Comparison of ENCODE assay signal across 7 mouse cellular contexts in the genomic region with DNA sequence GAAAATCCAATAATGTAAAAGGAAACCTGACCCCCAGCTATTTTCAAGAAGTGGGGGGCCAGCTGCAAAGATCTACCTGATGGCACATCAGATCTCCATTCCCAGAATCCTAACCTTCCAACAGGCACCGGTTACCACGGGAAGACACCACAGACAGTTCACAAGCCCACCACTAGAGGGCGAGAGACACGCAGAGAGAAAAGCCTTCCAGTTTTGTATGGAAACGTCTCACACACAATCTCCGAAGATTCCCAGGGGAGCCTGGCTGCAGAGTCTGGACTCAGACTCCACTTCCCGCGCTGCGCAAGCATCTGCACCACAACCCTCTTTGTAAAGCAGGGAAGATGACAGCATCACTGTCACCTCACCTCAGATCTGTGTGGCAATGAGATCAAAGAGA. TPM values are rescaled to one million over a fixed set of nuclear protein-coding genes. Genes with fewer than 3 reads are reported as not detected.
DNase-seq lines count a peak whose midpoint lies in the region; ATAC-seq lines count a peak whose summit lies in the region.

No protein-coding gene starts in this region.

- peak overlapping the region; percentile 38; the same call in 1 of the 2 replicates for H3K4me3 ChIP-seq in embryonic facial prominence, embryonic 10.5 days
- no peak overlapping the region for H3K4me3 ChIP-seq in intestine, embryonic 16.5 days (ENCODE audit: low read length)
- peak overlapping the region; percentile 24; the same call in 1 of the 2 replicates for H3K4me3 ChIP-seq in midbrain, embryonic 10.5 days

- peaks cover 10% of the 10 kb centered on the region for H3K4me1 ChIP-seq in embryonic facial prominence, embryonic 10.5 days
- peaks cover 3% of the 10 kb centered on the region for H3K4me1 ChIP-seq in intestine, embryonic 16.5 days (ENCODE audit: control insufficient read depth, insufficient read depth, low read length)
- H3K4me1 ChIP-seq in midbrain, embryonic 10.5 days, result peaks cover 10% of the 10 kb centered on the region

- WGBS in embryonic facial prominence, embryonic 10.5 days, result 4% methylated on average over 9 of the region's 9 CpGs
- 4% methylated on average over 9 of the region's 9 CpGs for WGBS in intestine, embryonic 16.5 days
- 11% methylated on average over 9 of the region's 9 CpGs for WGBS in midbrain, embryonic 10.5 days

- H3K9ac ChIP-seq in intestine, embryonic 16.5 days (ENCODE audit: low read depth, low read length), result peak overlapping the region; percentile 63; the same call in 1 of the 2 replicates

- DNase-seq in adrenal gland, postnatal 14 days, result peak; percentile 93
- peak; percentile 89 for DNase-seq in embryonic facial prominence, embryonic 10.5 days (ENCODE audit: low spot score)
- DNase-seq in left cerebral cortex, postnatal 14 days (ENCODE audit: low spot score in 2 of 2), result peak; percentile 90 to 93
- peak; percentile 87 for DNase-seq in midbrain, embryonic 10.5 days (ENCODE audit: low spot score)
- DNase-seq in right cerebral cortex, postnatal 36 days (ENCODE audit: low spot score in 2 of 2), result peak; percentile 73 to 75

- H3K27ac ChIP-seq in embryonic facial prominence, embryonic 10.5 days (replicated peaks), result no peak overlapping the region
- no peak overlapping the region for H3K27ac ChIP-seq in intestine, embryonic 16.5 days (ENCODE audit: low read length)
- no peak overlapping the region for H3K27ac ChIP-seq in midbrain, embryonic 10.5 days (replicated peaks)

- H3K27me3 ChIP-seq in embryonic facial prominence, embryonic 10.5 days (replicated peaks; ENCODE audit: low read depth, poor library complexity, severe bottlenecking), result no peaks in the 10 kb centered on the region
- H3K27me3 ChIP-seq in intestine, embryonic 16.5 days (replicated peaks; ENCODE audit: control insufficient read depth, insufficient read depth, low read length), result no peaks in the 10 kb centered on the region
- no peaks in the 10 kb centered on the region for H3K27me3 ChIP-seq in midbrain, embryonic 10.5 days (ENCODE audit: low read depth, poor library complexity, severe bottlenecking)

- H3K36me3 ChIP-seq in embryonic facial prominence, embryonic 10.5 days (replicated peaks), result peaks cover 28% of the 10 kb centered on the region
- 0 out of 2 replicates have a peak, but pooled peaks cover 2% of the 10 kb centered on the region for H3K36me3 ChIP-seq in intestine, embryonic 16.5 days (ENCODE audit: control insufficient read depth, insufficient read depth, low read length)
- H3K36me3 ChIP-seq in midbrain, embryonic 10.5 days, result peaks cover 22% of the 10 kb centered on the region

- H3K4me2 ChIP-seq in intestine, embryonic 16.5 days (ENCODE audit: low read depth, low read length), result peak overlapping the region; percentile 35; the same call in 1 of the 2 replicates

- no peaks in the 10 kb centered on the region for H3K9me3 ChIP-seq in embryonic facial prominence, embryonic 10.5 days
- H3K9me3 ChIP-seq in intestine, embryonic 16.5 days (ENCODE audit: control insufficient read depth, low read length), result no peaks in the 10 kb centered on the region
- no peaks in the 10 kb centered on the region; the same call in 1 of the 2 replicates for H3K9me3 ChIP-seq in midbrain, embryonic 10.5 days (replicated peaks)

- ATAC-seq in granulocyte monocyte progenitor cell, adult 5-6 weeks (replicated peaks; ENCODE audit: poor library complexity, severe bottlenecking), result peak; percentile 64; the same call in 1 of the 2 replicates
- ATAC-seq in intestine, embryonic 16.5 days, result peak; percentile 57

- intact Hi-C loops in left cerebral cortex, postnatal 14 days (cut with DNase I), result loop anchor here (1.0 kb wide), 1 partner anchor 44 kb away; the partner anchor contains the start of gene Hlcs

RNA-seq across cellular contexts. Expression of gene Hlcs, which starts 43.7 kb away (rescaled TPM):
- 11.6 and 12.8 TPM in 2 replicates for total RNA-seq in adrenal gland, postnatal 14 days (2021)
- polyA plus RNA-seq in embryonic facial prominence, embryonic 10.5 days (2016; fragmentation: Nextera tagmentation; extraction: Ambion mirVana), result 12.2 and 13.1 TPM in 2 replicates
- total RNA-seq in granulocyte monocyte progenitor cell, adult 5-6 weeks (2014; fragmentation: Nextera tagmentation), result 6.9 and 11.7 TPM in 2 replicates
- 6.2 and 6.7 TPM in 2 replicates for total RNA-seq in granulocyte monocyte progenitor cell, adult 5-6 weeks (2017)
- 7.2 and 7.4 TPM in 2 replicates for polyA plus RNA-seq in intestine, embryonic 16.5 days (2015; fragmentation: Nextera tagmentation; extraction: Ambion mirVana)
- 10 to 100 TPM; 14.0 to 15.8 TPM for total RNA-seq in left cerebral cortex, postnatal 14 days (2021)
- polyA plus RNA-seq in midbrain, embryonic 10.5 days (2016; fragmentation: Nextera tagmentation; extraction: Ambion mirVana), result 12.6 and 13.1 TPM in 2 replicates

RNA-seq across cellular contexts. Expression of gene Ripply3, which starts 58.6 kb away (rescaled TPM):
- total RNA-seq in adrenal gland, postnatal 14 days (2021), result 4.4 and 5.0 TPM in 2 replicates
- 5.1 and 6.2 TPM in 2 replicates for polyA plus RNA-seq in embryonic facial prominence, embryonic 10.5 days (2016; fragmentation: Nextera tagmentation; extraction: Ambion mirVana)
- total RNA-seq in granulocyte monocyte progenitor cell, adult 5-6 weeks (2014; fragmentation: Nextera tagmentation), result not detected in 2 replicates
- not detected in 2 replicates for total RNA-seq in granulocyte monocyte progenitor cell, adult 5-6 weeks (2017)
- 4.5 and 4.6 TPM in 2 replicates for polyA plus RNA-seq in intestine, embryonic 16.5 days (2015; fragmentation: Nextera tagmentation; extraction: Ambion mirVana)
- total RNA-seq in left cerebral cortex, postnatal 14 days (2021), result under 1 TPM; 0.21 to 0.22 TPM
- 6.1 and 6.2 TPM in 2 replicates for polyA plus RNA-seq in midbrain, embryonic 10.5 days (2016; fragmentation: Nextera tagmentation; extraction: Ambion mirVana)
